Mouse (Mus musculus) hindbrain, embryonic 14.5 days (tissue): ENCODE measurements around the gene Copg1. TPM values are rescaled to one million over a fixed set of nuclear protein-coding genes. Genes with fewer than 3 reads are reported as not detected.

Experiments used
- ATAC-seq: fragments of 200-750 bp; cut with Nextera tagmentation; 2 replicates; pipeline ENCODE4 v1.8.0; 2017; ENCODE audit warnings: moderate number of reproducible peaks, mild to moderate bottlenecking, moderate TSS enrichment, moderate library complexity; ENCODE audit not compliant: low FRiP score
- DNase-seq: peaks from one replicate; pipeline ENCODE4 v3.0.0-alpha.2; 2015; ENCODE audit warnings: low spot score
- H3K27ac ChIP-seq: fragments of 300-500 bp; sonication (generic); 2 replicates; pipeline ENCODE4 v1.5.1; 2014; ENCODE audit warnings: mild to moderate bottlenecking, moderate library complexity
- H3K27me3 ChIP-seq: fragments of 300-500 bp; sonication (generic); 2 replicates; pipeline ENCODE4 v1.6.1; 2014; ENCODE audit warnings: mild to moderate bottlenecking, low read length, mixed read lengths; ENCODE audit not compliant: control insufficient read depth, insufficient read depth
- H3K36me3 ChIP-seq: fragments of 300-500 bp; sonication (generic); replicated peaks from 2 replicates; pipeline ENCODE4 v1.6.1; 2014; ENCODE audit not compliant: control insufficient read depth, insufficient read depth
- H3K4me1 ChIP-seq: fragments of 300-500 bp; sonication (generic); replicated peaks from 2 replicates; pipeline ENCODE4 v1.6.1; 2014; ENCODE audit warnings: antibody characterized with exemption, low read length, mixed read lengths; ENCODE audit not compliant: control insufficient read depth, insufficient read depth
- H3K4me2 ChIP-seq: fragments of 300-500 bp; sonication (generic); replicated peaks from 2 replicates; pipeline ENCODE4 v1.6.1; 2014; ENCODE audit warnings: mild to moderate bottlenecking, moderate library complexity
- H3K4me3 ChIP-seq: fragments of 300-500 bp; sonication (generic); replicated peaks from 2 replicates; pipeline ENCODE4 v1.5.1; 2014; ENCODE audit warnings: mild to moderate bottlenecking, low read length
- H3K9ac ChIP-seq: fragments of 300-500 bp; sonication (generic); 2 replicates; pipeline ENCODE4 v1.6.1; 2014
- H3K9me3 ChIP-seq: fragments of 300-500 bp; sonication (generic); 2 replicates; pipeline ENCODE4 v1.6.1; 2016; ENCODE audit warnings: low read length; ENCODE audit not compliant: control insufficient read depth
- WGBS: fragments of 180-500 bp; shearing (Covaris S2); extraction: QIAGEN DNeasy Blood & Tissue Kit; methylation state at CpG from one replicate; pipeline ENCODE4 v1.1.7; 2014; 5-methylcytosine and 5-hydroxymethylcytosine counted together
- polyA plus RNA-seq: library from polyadenylated mRNA; unstranded; fragments of >200 nt; fragmentation: Nextera tagmentation; extraction: Ambion mirVana; gene quantifications from 2 replicates; pipeline ENCODE4 v1.2.1, GENCODE M21; 2014

Gene Copg1
- 203 and 213 TPM in 2 replicates for polyA plus RNA-seq

DNA sequence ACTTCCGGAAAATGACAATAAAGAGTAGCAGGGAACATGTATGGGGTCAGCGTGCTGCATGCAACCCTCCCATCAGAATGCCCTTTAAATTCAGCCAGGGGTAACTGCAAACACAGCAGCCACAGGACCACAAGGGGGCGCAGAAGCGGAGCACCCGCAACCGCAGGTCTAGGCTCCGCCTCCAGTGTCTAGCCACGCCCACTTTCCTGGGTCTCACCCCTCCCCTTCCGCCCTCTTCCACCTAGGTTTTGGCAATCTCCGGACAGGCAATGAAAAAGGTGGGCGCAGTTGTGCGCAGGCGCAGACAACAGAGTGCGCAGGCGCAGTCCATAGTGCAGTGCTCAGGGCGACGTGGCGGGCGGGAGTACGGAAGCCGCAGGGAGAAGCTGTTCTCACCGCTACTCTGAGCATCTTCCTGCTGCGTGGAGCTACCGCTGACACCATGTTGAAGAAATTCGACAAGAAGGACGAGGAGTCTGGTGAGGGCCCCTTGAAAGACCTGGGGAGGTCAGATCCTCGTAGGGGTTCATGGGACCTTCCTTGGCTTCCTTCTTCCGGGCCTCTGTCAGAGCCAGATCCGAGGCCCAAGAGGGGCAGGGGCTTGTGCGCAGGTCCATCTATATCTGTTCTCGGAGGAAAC is at the start of gene Copg1:
TSS of gene Copg1 (plus strand) at position 221 of the 640 bp plus-strand sequence.
- H3K27ac ChIP-seq = peak within 1 kb of the TSS; percentile 80
- H3K9me3 ChIP-seq = no peaks in the 10 kb centered on the region
- H3K4me1 ChIP-seq = peaks cover 9% of the 10 kb centered on the region
- peak within 1 kb of the TSS; percentile 79 for H3K4me3 ChIP-seq
- H3K36me3 ChIP-seq = peaks cover 39% of the 10 kb centered on the region
- DNase-seq (peak; percentile 100), ATAC-seq (peak; percentile 94)
- WGBS = under 1% methylated on average over 31 of the region's 31 CpGs
- H3K27me3 ChIP-seq = no peaks in the 10 kb centered on the region
- peak within 1 kb of the TSS; percentile 83 for H3K4me2 ChIP-seq
- H3K9ac ChIP-seq = peak within 1 kb of the TSS; percentile 88

DNA sequence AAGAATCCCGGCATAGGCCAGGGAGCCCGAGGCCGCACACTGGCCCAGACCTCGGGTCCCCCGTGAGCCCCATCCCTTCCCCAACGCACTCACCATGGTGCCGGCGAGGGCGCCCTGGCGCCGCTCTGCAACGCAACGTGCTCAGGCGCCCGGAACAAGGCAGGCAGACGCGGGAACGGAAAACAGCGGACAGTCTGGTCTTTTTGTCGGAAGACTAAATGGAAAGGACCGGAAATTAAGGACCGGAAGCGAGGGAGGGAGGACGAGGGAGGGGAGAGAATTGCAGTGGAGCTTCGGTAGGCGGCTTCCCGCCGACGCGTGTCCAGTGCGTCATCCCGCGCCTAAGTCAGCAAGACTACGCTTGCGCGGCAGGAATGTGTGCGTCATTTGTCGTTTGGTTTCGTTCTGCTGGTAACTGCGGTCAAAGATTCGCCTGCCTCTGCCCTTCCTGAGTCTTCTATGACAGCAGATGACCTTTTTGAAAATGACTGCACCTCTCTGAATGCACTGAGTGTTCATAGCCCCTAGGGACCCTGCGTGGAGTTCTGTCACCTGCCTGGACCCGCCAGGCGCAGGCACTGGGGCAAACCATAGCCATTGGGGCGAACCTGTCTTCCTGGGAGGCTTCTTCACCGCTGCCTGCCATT is 48.9 kb upstream of the Copg1 start, which contains the start of gene Isy1:
TSS of gene Isy1 (minus strand) at position 248 of the 647 bp plus-strand sequence.
- Histone ChIP-seq H3K36me3 (peaks cover 47% of the 10 kb centered on the region), H3K4me2 (peak within 1 kb of the TSS; percentile 90), H3K9ac (peak within 1 kb of the TSS; percentile 83), H3K9me3 (no peaks in the 10 kb centered on the region), H3K27me3 (no peaks in the 10 kb centered on the region), H3K4me1 (peaks cover 16% of the 10 kb centered on the region), H3K4me3 (peak within 1 kb of the TSS; percentile 68), H3K27ac (peak within 1 kb of the TSS; percentile 96)
- under 1% methylated on average over 46 of the region's 46 CpGs for WGBS
- DNase-seq (peak; percentile 98), ATAC-seq (peak; percentile 98)

DNA sequence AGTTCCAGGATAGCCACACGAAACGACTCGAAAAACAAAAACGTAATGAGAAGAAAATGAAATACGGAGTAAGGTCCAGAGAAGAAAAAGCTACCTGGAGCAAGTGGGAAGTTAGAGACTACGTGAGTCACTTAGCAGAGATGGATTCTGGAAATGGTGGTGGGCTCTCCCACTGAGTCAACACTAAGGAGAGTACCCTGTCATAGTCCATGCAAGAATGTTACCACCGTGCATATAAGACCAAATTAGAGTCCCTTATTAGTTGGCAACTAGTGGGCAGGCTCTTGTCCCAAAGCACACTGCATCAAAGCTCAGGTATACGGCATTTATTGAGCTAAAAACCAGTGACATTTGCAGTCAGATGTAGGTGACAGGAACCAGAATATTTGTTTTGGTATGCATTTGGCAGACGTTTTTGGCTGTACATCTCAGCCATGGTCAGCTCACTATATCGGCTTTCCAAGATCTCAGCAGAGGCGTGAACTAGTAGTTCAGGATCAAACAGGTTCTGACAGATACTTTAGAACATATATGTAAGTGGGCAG is 47.7 kb upstream of the Copg1 start:
- H3K27ac ChIP-seq = no peak overlapping the region
- no peaks in the 10 kb centered on the region for H3K9me3 ChIP-seq
- 65% methylated on average over 11 of the region's 11 CpGs for WGBS
- peaks cover 16% of the 10 kb centered on the region for H3K4me1 ChIP-seq
- no peak overlapping the region for H3K4me2 ChIP-seq
- no peak for ATAC-seq
- peaks cover 47% of the 10 kb centered on the region for H3K36me3 ChIP-seq
- H3K9ac ChIP-seq = peak overlapping the region; percentile 73; the same call in 1 of the 2 replicates
- DNase-seq = no peak
- no peaks in the 10 kb centered on the region for H3K27me3 ChIP-seq
- H3K4me3 ChIP-seq = no peak overlapping the region

DNA sequence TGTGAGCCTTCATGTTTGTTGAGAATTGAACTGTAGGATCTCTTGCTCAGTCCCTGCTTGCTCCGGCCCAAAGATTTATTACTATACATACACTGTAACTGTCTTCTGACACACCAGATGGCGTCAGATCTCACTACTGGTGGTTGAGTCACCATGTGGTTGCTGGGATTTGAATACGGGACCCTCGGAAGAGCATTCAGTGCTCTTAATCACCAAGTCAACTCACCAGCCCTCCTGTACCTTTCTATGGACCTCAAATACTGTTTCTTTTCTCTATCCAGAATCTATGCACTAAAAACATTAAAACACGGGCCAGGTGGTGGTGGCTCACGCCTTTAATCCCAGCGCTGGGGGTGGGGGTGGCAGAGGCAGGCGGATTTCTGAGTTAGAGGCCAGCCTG is 46.0 kb upstream of the Copg1 start:
- Histone ChIP-seq H3K4me1 (peaks cover 16% of the 10 kb centered on the region), H3K9ac (no peak overlapping the region), H3K36me3 (peaks cover 40% of the 10 kb centered on the region), H3K27ac (no peak overlapping the region), H3K4me3 (no peak overlapping the region), H3K27me3 (no peaks in the 10 kb centered on the region), H3K4me2 (no peak overlapping the region), H3K9me3 (no peaks in the 10 kb centered on the region)
- 85% methylated on average over 8 of the region's 8 CpGs for WGBS
- ATAC-seq = no peak
- no peak for DNase-seq

DNA sequence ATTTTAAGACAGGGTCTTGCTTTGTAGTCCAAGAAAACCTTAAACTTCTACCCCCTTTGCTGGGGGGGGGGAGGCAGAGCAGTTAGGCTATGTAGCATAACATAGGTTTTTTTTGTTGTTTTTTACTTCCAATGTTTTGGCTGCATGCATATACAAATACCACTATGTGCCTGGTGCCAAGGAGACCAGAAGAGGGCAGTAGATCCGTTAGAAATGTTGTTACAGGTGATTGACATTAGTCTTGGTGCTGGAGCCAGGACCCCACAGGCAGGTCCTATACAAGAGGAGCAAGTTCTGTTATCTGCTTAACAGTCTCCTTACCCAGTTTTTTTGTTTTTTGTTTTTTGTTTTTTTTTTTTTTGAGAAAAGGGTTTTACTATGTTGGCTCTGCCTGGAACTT is 45.4 kb upstream of the Copg1 start:
- no peak overlapping the region for H3K4me3 ChIP-seq
- WGBS = 16% methylated on average over 1 of the region's 1 CpGs
- no peak overlapping the region for H3K9ac ChIP-seq
- no peak overlapping the region for H3K27ac ChIP-seq
- peaks cover 20% of the 10 kb centered on the region for H3K4me1 ChIP-seq
- H3K27me3 ChIP-seq = no peaks in the 10 kb centered on the region
- H3K4me2 ChIP-seq = no peak overlapping the region
- peaks cover 40% of the 10 kb centered on the region for H3K36me3 ChIP-seq
- ATAC-seq = no peak
- H3K9me3 ChIP-seq = no peaks in the 10 kb centered on the region
- DNase-seq = no peak

DNA sequence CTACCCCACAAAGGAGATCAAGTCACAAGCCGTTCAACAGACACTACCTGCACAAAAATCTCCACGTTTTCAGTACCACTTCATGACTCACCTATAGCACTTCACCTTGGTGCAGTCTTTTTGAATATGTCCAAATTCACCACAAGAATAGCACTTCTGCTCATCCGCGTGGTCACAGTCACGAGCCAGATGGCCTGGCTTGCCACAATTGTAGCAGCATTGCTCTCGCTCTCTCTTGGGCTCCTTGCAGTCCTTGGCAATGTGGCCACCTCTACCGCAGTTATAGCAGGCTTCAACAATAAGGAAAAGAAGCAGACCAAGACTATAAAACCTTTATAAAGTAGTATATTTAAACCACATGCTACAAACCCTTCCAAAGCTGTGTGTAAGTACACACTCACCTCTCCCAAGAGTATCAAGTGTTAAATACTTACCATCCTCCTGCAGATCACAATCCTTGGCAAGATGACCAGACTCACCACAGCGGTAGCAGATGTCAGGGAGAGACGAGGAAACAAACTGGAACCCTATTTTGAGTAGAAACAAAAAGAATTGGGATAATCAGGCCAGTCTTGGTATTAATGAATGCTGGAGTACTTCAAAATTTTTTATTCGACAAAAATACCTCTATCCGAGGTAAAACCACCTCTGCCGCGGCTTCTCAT is 42.5 kb upstream of the Copg1 start:
- DNase-seq = no peak
- WGBS = 96% methylated on average over 13 of the region's 13 CpGs
- H3K4me1 ChIP-seq = peaks cover 29% of the 10 kb centered on the region
- H3K27me3 ChIP-seq = no peaks in the 10 kb centered on the region
- H3K4me3 ChIP-seq = no peak overlapping the region
- H3K9ac ChIP-seq = no peak overlapping the region
- no peak overlapping the region for H3K4me2 ChIP-seq
- H3K27ac ChIP-seq = no peak overlapping the region
- peaks cover 52% of the 10 kb centered on the region for H3K36me3 ChIP-seq
- no peaks in the 10 kb centered on the region for H3K9me3 ChIP-seq
- no peak for ATAC-seq

DNA sequence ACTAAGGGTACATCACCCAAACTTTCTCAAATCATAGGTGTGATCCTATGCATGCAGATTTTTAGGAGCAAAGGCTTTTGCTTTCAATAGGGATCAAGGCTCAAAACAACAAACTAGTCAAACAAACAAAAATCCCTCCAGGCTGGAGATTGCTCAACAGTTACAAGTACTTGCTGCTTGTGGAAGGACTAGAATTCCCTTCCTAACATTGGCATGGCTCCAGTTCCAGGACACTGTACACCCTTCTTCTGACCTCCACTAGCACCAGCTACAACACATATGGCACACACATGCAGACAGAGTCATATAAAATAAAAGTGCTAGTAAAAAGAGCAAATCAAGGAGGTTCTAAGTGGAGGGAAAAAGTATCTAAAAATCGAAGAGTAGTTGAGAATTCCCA is 40.8 kb upstream of the Copg1 start:
- WGBS = 93% methylated on average over 1 of the region's 1 CpGs
- Histone ChIP-seq H3K27me3 (no peaks in the 10 kb centered on the region), H3K27ac (no peak overlapping the region), H3K4me2 (no peak overlapping the region), H3K9me3 (no peaks in the 10 kb centered on the region), H3K4me1 (peaks cover 34% of the 10 kb centered on the region), H3K36me3 (peaks cover 49% of the 10 kb centered on the region), H3K4me3 (no peak overlapping the region), H3K9ac (no peak overlapping the region)
- no peak for ATAC-seq
- no peak for DNase-seq

DNA sequence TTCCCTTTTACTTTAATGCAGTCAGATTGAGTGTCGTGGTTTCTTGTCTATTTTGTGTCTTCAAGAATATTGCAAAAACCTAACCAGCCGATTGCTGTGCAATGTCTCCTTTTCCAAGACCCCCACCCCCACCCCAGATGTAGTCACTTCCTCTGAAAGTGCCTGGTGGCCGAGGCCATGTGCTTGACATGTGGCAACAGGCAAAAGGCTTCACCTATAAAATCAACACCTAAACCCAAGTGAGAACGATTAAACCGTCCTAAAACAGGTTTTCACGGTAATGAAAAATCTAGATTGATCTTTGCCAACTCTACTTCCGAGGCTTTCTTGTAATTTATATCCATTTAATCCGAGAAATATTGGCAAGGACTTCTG is 37.8 kb upstream of the Copg1 start:
- no peak for DNase-seq

More for the DNA sequence above, 37.8 kb upstream of the Copg1 start:
- H3K36me3 ChIP-seq = peaks cover 21% of the 10 kb centered on the region
- peak overlapping the region; percentile 98 for H3K4me3 ChIP-seq
- H3K4me1 ChIP-seq = peaks cover 34% of the 10 kb centered on the region
- no peak for ATAC-seq
- peak overlapping the region; percentile 89 for H3K9ac ChIP-seq
- H3K27ac ChIP-seq = peak overlapping the region; percentile 92; the same call in 1 of the 2 replicates
- H3K9me3 ChIP-seq = no peaks in the 10 kb centered on the region
- H3K27me3 ChIP-seq = no peaks in the 10 kb centered on the region
- H3K4me2 ChIP-seq = peak overlapping the region; percentile 85
- WGBS = 2% methylated on average over 8 of the region's 8 CpGs
